Mouse (Mus musculus): ENCODE measurements around the gene Ccdc194. TPM values are rescaled to one million over a fixed set of nuclear protein-coding genes. Genes with fewer than 3 reads are reported as not detected.
A peak's percentile ranks its signal among the peaks of the same experiment; 100 is the strongest.
"Not testable (repeated sequence)": the region's sequence is repeated elsewhere in the genome, so short reads cannot be mapped to it uniquely, and the experiment has no call there.

Ccdc194 gene
- polyA plus RNA-seq, 1 experiment from 2014 or later = 0.71 TPM

GRCm38 (mm10) chr8:71545053-71545452 lies 19.5 kb upstream of the Ccdc194 start:
- no peak overlapping the region for H3K4me2 ChIP-seq (ENCODE audit: low read depth, severe bottlenecking)
- H3K9ac ChIP-seq (ENCODE audit: low read length) = no peak overlapping the region
- no peak overlapping the region for H3K4me3 ChIP-seq (ENCODE audit: low read depth, low read length)
- H3K4me1 ChIP-seq (ENCODE audit: control insufficient read depth, insufficient read depth, low read length) = peaks cover 6% of the 10 kb centered on the region; the same call in 1 of the 2 replicates
- ATAC-seq (ENCODE audit: insufficient number of reproducible peaks, low FRiP score, low TSS enrichment, low read depth) (no peak), DNase-seq (ENCODE audit: low spot score) (no peak)
- peaks cover 5% of the 10 kb centered on the region for H3K36me3 ChIP-seq (ENCODE audit: control insufficient read depth, insufficient read depth, low read length)
- no peaks in the 10 kb centered on the region for H3K9me3 ChIP-seq (ENCODE audit: control insufficient read depth, low read length)
- no peaks in the 10 kb centered on the region for H3K27me3 ChIP-seq (ENCODE audit: control insufficient read depth, insufficient read depth, low read length)
- no peak overlapping the region for H3K27ac ChIP-seq (replicated peaks; ENCODE audit: low read depth, low read length)
- WGBS = 92% methylated on average over 11 of the region's 11 CpGs

GRCm38 (mm10) chr8:71543755-71544154 lies 18.2 kb upstream of the Ccdc194 start:
- Histone ChIP-seq H3K4me1 (ENCODE audit: control insufficient read depth, insufficient read depth, low read length) (peaks cover 6% of the 10 kb centered on the region; the same call in 1 of the 2 replicates), H3K4me3 (ENCODE audit: low read depth, low read length) (peak overlapping the region; percentile 68; the same call in 1 of the 2 replicates), H3K36me3 (ENCODE audit: control insufficient read depth, insufficient read depth, low read length) (peaks cover 5% of the 10 kb centered on the region), H3K4me2 (ENCODE audit: low read depth, severe bottlenecking) (peak overlapping the region; percentile 88), H3K9ac (ENCODE audit: low read length) (no peak overlapping the region), H3K27ac (replicated peaks; ENCODE audit: low read depth, low read length) (no peak overlapping the region), H3K9me3 (ENCODE audit: control insufficient read depth, low read length) (no peaks in the 10 kb centered on the region), H3K27me3 (ENCODE audit: control insufficient read depth, insufficient read depth, low read length) (no peaks in the 10 kb centered on the region)
- no peak for DNase-seq (ENCODE audit: low spot score)
- ATAC-seq (ENCODE audit: insufficient number of reproducible peaks, low FRiP score, low TSS enrichment, low read depth) = no peak
- WGBS = 93% methylated on average over 9 of the region's 9 CpGs

GRCm38 (mm10) chr8:71542632-71543343 lies 17.3 kb upstream of the Ccdc194 start, which contains the start of gene Mvb12a:
Gene Mvb12a, plus strand, starts transcription at chr8:71542922.
- WGBS = under 1% methylated on average over 53 of the region's 55 CpGs
- peak within 1 kb of the TSS; percentile 68 for H3K4me3 ChIP-seq (ENCODE audit: low read depth, low read length)
- 0 out of 2 replicates have a peak within 1 kb of the TSS, but pooled peaks have one; percentile 1 for H3K27ac ChIP-seq (replicated peaks; ENCODE audit: low read depth, low read length)
- H3K9ac ChIP-seq (ENCODE audit: low read length) = peak within 1 kb of the TSS; percentile 66
- ATAC-seq (ENCODE audit: insufficient number of reproducible peaks, low FRiP score, low TSS enrichment, low read depth) = peak; percentile 91
- peaks cover 7% of the 10 kb centered on the region; the same call in 1 of the 2 replicates for H3K4me1 ChIP-seq (ENCODE audit: control insufficient read depth, insufficient read depth, low read length)
- no peaks in the 10 kb centered on the region for H3K27me3 ChIP-seq (ENCODE audit: control insufficient read depth, insufficient read depth, low read length)
- H3K4me2 ChIP-seq (ENCODE audit: low read depth, severe bottlenecking) = peak within 1 kb of the TSS; percentile 88
- peak; percentile 96 for DNase-seq (ENCODE audit: low spot score)
- H3K36me3 ChIP-seq (ENCODE audit: control insufficient read depth, insufficient read depth, low read length) = peaks cover 5% of the 10 kb centered on the region
- H3K9me3 ChIP-seq (ENCODE audit: control insufficient read depth, low read length) = no peaks in the 10 kb centered on the region

- peak within 1 kb of the TSS; percentile 60 for H3K4me2 ChIP-seq (ENCODE audit: low read depth, severe bottlenecking)
- peak within 1 kb of the TSS; percentile 31 for H3K4me3 ChIP-seq (ENCODE audit: low read depth, low read length)
- peak within 1 kb of the TSS; percentile 32 for H3K9ac ChIP-seq (ENCODE audit: low read length)
- no peaks in the 10 kb centered on the region; the same call in 1 of the 2 replicates for H3K27me3 ChIP-seq (ENCODE audit: control insufficient read depth, insufficient read depth, low read length)
- H3K27ac ChIP-seq (replicated peaks; ENCODE audit: low read depth, low read length) = no peak within 1 kb of the TSS
- H3K9me3 ChIP-seq (ENCODE audit: control insufficient read depth, low read length) = no peaks in the 10 kb centered on the region
- DNase-seq (ENCODE audit: low spot score) (peak; percentile 85), ATAC-seq (ENCODE audit: insufficient number of reproducible peaks, low FRiP score, low TSS enrichment, low read depth) (peak; percentile 71; the same call in 1 of the 2 replicates)
- H3K4me1 ChIP-seq (ENCODE audit: control insufficient read depth, insufficient read depth, low read length) = 0 out of 2 replicates have a peak, but pooled peaks cover 3% of the 10 kb centered on the region
- no peaks in the 10 kb centered on the region for H3K36me3 ChIP-seq (ENCODE audit: control insufficient read depth, insufficient read depth, low read length)
- 4% methylated on average over 37 of the region's 37 CpGs for WGBS
These were observed 11.7 kb upstream of the Ccdc194 start, which contains the start of gene Bst2 for GRCm38 (mm10) chr8:71537028-71537867. Gene Bst2, minus strand, starts transcription at chr8:71537456.

- DNase-seq (ENCODE audit: low spot score) (no peak), ATAC-seq (ENCODE audit: insufficient number of reproducible peaks, low FRiP score, low TSS enrichment, low read depth) (no peak)
- no peak overlapping the region for H3K9ac ChIP-seq (ENCODE audit: low read length)
- H3K4me1 ChIP-seq (ENCODE audit: control insufficient read depth, insufficient read depth, low read length) = 0 out of 2 replicates have a peak, but pooled peaks cover 3% of the 10 kb centered on the region
- no peak overlapping the region for H3K4me2 ChIP-seq (ENCODE audit: low read depth, severe bottlenecking)
- no peaks in the 10 kb centered on the region for H3K36me3 ChIP-seq (ENCODE audit: control insufficient read depth, insufficient read depth, low read length)
- H3K27ac ChIP-seq (replicated peaks; ENCODE audit: low read depth, low read length) = no peak overlapping the region
- 61% methylated on average over 5 of the region's 5 CpGs for WGBS
- no peaks in the 10 kb centered on the region; the same call in 1 of the 2 replicates for H3K27me3 ChIP-seq (ENCODE audit: control insufficient read depth, insufficient read depth, low read length)
- H3K4me3 ChIP-seq (ENCODE audit: low read depth, low read length) = no peak overlapping the region
- no peaks in the 10 kb centered on the region for H3K9me3 ChIP-seq (ENCODE audit: control insufficient read depth, low read length)
These were observed 10.2 kb upstream of the Ccdc194 start for GRCm38 (mm10) chr8:71535663-71536062.

- no peak overlapping the region for H3K4me3 ChIP-seq (ENCODE audit: low read depth, low read length)
- H3K27me3 ChIP-seq (ENCODE audit: control insufficient read depth, insufficient read depth, low read length) = no peaks in the 10 kb centered on the region; the same call in 1 of the 2 replicates
These were observed 8.8 kb upstream of the Ccdc194 start for GRCm38 (mm10) chr8:71534263-71534810.

GRCm38 (mm10) chr8:71530735-71531467 lies 5.4 kb upstream of the Ccdc194 start:
- not testable (repeated sequence) for H3K9me3 ChIP-seq (ENCODE audit: control insufficient read depth, low read length); H3K9ac ChIP-seq (ENCODE audit: low read length); H3K4me1 ChIP-seq (ENCODE audit: control insufficient read depth, insufficient read depth, low read length); DNase-seq (ENCODE audit: low spot score); ATAC-seq (ENCODE audit: insufficient number of reproducible peaks, low FRiP score, low TSS enrichment, low read depth); H3K27me3 ChIP-seq (ENCODE audit: control insufficient read depth, insufficient read depth, low read length); H3K4me3 ChIP-seq (ENCODE audit: low read depth, low read length); H3K36me3 ChIP-seq (ENCODE audit: control insufficient read depth, insufficient read depth, low read length); H3K4me2 ChIP-seq (ENCODE audit: low read depth, severe bottlenecking); H3K27ac ChIP-seq (replicated peaks; ENCODE audit: low read depth, low read length)
- WGBS = 75% methylated on average over 5 of the region's 12 CpGs

More at GRCm38 (mm10) chr8:71534263-71534810, 8.8 kb upstream of the Ccdc194 start:
- DNase-seq (ENCODE audit: low spot score) = no peak
- Histone ChIP-seq H3K27ac (replicated peaks; ENCODE audit: low read depth, low read length) (no peak overlapping the region), H3K4me2 (ENCODE audit: low read depth, severe bottlenecking) (no peak overlapping the region), H3K9ac (ENCODE audit: low read length) (no peak overlapping the region), H3K4me1 (ENCODE audit: control insufficient read depth, insufficient read depth, low read length) (0 out of 2 replicates have a peak, but pooled peaks cover 3% of the 10 kb centered on the region), H3K36me3 (ENCODE audit: control insufficient read depth, insufficient read depth, low read length) (no peaks in the 10 kb centered on the region), H3K9me3 (ENCODE audit: control insufficient read depth, low read length) (no peaks in the 10 kb centered on the region)
- no peak for ATAC-seq (ENCODE audit: insufficient number of reproducible peaks, low FRiP score, low TSS enrichment, low read depth)
- 30% methylated on average over 3 of the region's 3 CpGs for WGBS
